In genomic region chr13:31240546-31240945, GRCm38 (mm10) we compare ENCODE assay signal across 31 mouse cellular contexts.
"Had no signal": no experiment of that assay in that cellular context is flagged by ENCODE, and none has a peak within 500 bp of the region (broad histone marks: within the 10 kb centered on the region; RNA-seq: fewer than 3 reads in every experiment).

No protein-coding gene starts in this region.

- H3K27ac ChIP-seq: limb, embryonic 10.5 days; limb, embryonic 12.5 days; limb, embryonic 13.5 days; limb, embryonic 15.5 days; liver, embryonic 12.5 days; liver, embryonic 13.5 days; liver, embryonic 14.5 days; liver, embryonic 15.5 days; lung, embryonic 15.5 days; macrophage; midbrain, embryonic 10.5 days; midbrain, embryonic 12.5 days; midbrain, embryonic 13.5 days; midbrain, embryonic 15.5 days; neural tube, embryonic 12.5 days had no signal

- H3K36me3 ChIP-seq: limb, embryonic 10.5 days; limb, embryonic 12.5 days; limb, embryonic 13.5 days; limb, embryonic 15.5 days; liver, embryonic 12.5 days; liver, embryonic 13.5 days; liver, embryonic 15.5 days; lung, embryonic 15.5 days; midbrain, embryonic 10.5 days; midbrain, embryonic 12.5 days; midbrain, embryonic 13.5 days; midbrain, embryonic 15.5 days; neural tube, embryonic 12.5 days had no signal

- H3K9me3 ChIP-seq: limb, embryonic 10.5 days; limb, embryonic 12.5 days; limb, embryonic 13.5 days; limb, embryonic 15.5 days; liver, embryonic 12.5 days; liver, embryonic 13.5 days; liver, embryonic 15.5 days; lung, embryonic 15.5 days; megakaryocyte, embryonic 14.5 days; midbrain, embryonic 10.5 days; midbrain, embryonic 12.5 days; midbrain, embryonic 13.5 days; midbrain, embryonic 15.5 days; neural tube, embryonic 12.5 days had no signal

- DNase-seq: left cerebral cortex, postnatal 4 days; liver; liver, embryonic 13.5 days; liver, postnatal 0 days; lung, adult 18-20 months; lung, adult 2 months; lung, embryonic 14.5 days; lung, postnatal 10 days; lung, postnatal 14 days; lung, postnatal 36 days; lung, postnatal 4 days; midbrain, embryonic 14.5 days had no signal

- H3K27me3 ChIP-seq: limb, embryonic 12.5 days; limb, embryonic 13.5 days; limb, embryonic 15.5 days; liver, embryonic 12.5 days; liver, embryonic 13.5 days; liver, embryonic 15.5 days; lung, embryonic 15.5 days; megakaryocyte, embryonic 14.5 days; midbrain, embryonic 12.5 days; midbrain, embryonic 13.5 days; midbrain, embryonic 15.5 days; neural tube, embryonic 12.5 days had no signal

- H3K9ac ChIP-seq: limb, embryonic 12.5 days; limb, embryonic 13.5 days; limb, embryonic 15.5 days; liver, embryonic 12.5 days; liver, embryonic 13.5 days; liver, embryonic 14.5 days; liver, embryonic 15.5 days; liver, postnatal 0 days; lung, embryonic 14.5 days; lung, embryonic 15.5 days; midbrain, embryonic 12.5 days; midbrain, embryonic 13.5 days; midbrain, embryonic 15.5 days; neural tube, embryonic 12.5 days had no signal

- H3K4me3 ChIP-seq: limb, embryonic 10.5 days; limb, embryonic 12.5 days; limb, embryonic 13.5 days; limb, embryonic 15.5 days; liver, embryonic 12.5 days; liver, embryonic 13.5 days; liver, embryonic 15.5 days; lung, embryonic 15.5 days; megakaryocyte, embryonic 14.5 days; midbrain, embryonic 10.5 days; midbrain, embryonic 12.5 days; midbrain, embryonic 13.5 days; midbrain, embryonic 15.5 days; neural tube, embryonic 12.5 days had no signal

- H3K4me1 ChIP-seq: limb, embryonic 10.5 days; limb, embryonic 12.5 days; limb, embryonic 13.5 days; limb, embryonic 15.5 days; liver, embryonic 12.5 days; liver, embryonic 13.5 days; liver, embryonic 15.5 days; lung, embryonic 15.5 days; megakaryocyte, embryonic 14.5 days; midbrain, embryonic 10.5 days; midbrain, embryonic 12.5 days; midbrain, embryonic 13.5 days; midbrain, embryonic 15.5 days; neural tube, embryonic 12.5 days had no signal

- H3K4me2 ChIP-seq: limb, embryonic 12.5 days; limb, embryonic 13.5 days; limb, embryonic 15.5 days; liver, embryonic 11.5 days; liver, embryonic 12.5 days; liver, embryonic 13.5 days; liver, embryonic 15.5 days; lung, embryonic 14.5 days; lung, embryonic 15.5 days; midbrain, embryonic 11.5 days; midbrain, embryonic 12.5 days; midbrain, embryonic 13.5 days; midbrain, embryonic 15.5 days; neural tube, embryonic 12.5 days had no signal

- ATAC-seq: liver, embryonic 12.5 days; liver, postnatal 0 days; lung, postnatal 0 days; midbrain, embryonic 13.5 days; midbrain, embryonic 15.5 days; midbrain, embryonic 16.5 days had no signal
